Mouse (Mus musculus): ENCODE results near the gene Samd4b.

DNA sequence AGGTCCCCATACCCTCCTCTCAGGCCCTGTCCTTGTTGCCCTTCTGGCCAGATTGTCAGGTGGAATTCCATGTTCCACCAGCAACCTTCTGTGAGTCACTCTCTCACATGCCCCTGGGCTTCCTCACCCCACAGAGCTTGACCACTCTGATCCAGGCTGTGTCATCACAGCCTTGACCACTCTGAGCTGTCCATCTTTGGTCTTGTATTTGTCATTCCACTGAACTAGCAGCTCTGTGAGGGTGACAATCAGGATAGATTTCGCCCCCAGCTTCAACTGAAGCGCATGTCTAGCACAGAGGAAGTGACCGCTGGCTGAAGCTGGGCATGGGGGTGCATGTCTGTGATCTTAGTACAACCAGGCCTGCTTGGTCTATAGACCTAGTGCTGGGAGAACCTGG, 207.6 kb downstream of the Samd4b start:
- TF ChIP-seq CTCF (conservative IDR thresholded peaks at IDR 0.05; ENCODE audit: low read length) (no peak), NANOG (IDR thresholded peaks at IDR 0.05; ENCODE audit: borderline replicate concordance, low read length) (no peak)

Measured in E14TG2a.4 (cell line).